Mouse (Mus musculus) MEL (cell line): ENCODE results near the gene Taf11.

Experiments used
- CHD2 ChIP-seq: IDR thresholded peaks from 2 replicates; pipeline ENCODE4 v1.6.1; 2011; ENCODE audit warnings: low read length, improper control_type of control experiment
- CTCF ChIP-seq, 3 experiments: IDR thresholded peaks in 2 of 3; conservative IDR thresholded peaks in 1 of 3; 2 replicates each; pipeline ENCODE4 v1.5.1; 2011 to 2012; ENCODE audit warnings: low read length in 3 of 3, low read depth in 2 of 3, mild to moderate bottlenecking in 2 of 3, improper control_type of control experiment in 1 of 3, inconsistent platforms in 1 of 3, mixed read lengths in 1 of 3, moderate library complexity in 1 of 3; ENCODE audit not compliant: control insufficient read depth in 1 of 3, insufficient read depth in 1 of 3, poor library complexity in 1 of 3, severe bottlenecking in 1 of 3
- ELF1 ChIP-seq: IDR thresholded peaks from 2 replicates; pipeline ENCODE4 v1.6.1; 2014; ENCODE audit warnings: low read depth, mild to moderate bottlenecking, inconsistent platforms, low read length, improper control_type of control experiment, moderate library complexity
- ETS1 ChIP-seq: IDR thresholded peaks from 2 replicates; pipeline ENCODE4 v1.6.1; 2012; ENCODE audit warnings: low read depth, mild to moderate bottlenecking, inconsistent platforms, low read length, improper control_type of control experiment, moderate library complexity
- GATA1 ChIP-seq: IDR thresholded peaks from 2 replicates; pipeline ENCODE4 v1.6.1; 2011; ENCODE audit warnings: low read depth, low read length, improper control_type of control experiment
- JUND ChIP-seq: IDR thresholded peaks from 2 replicates; pipeline ENCODE4 v1.6.1; 2011; ENCODE audit warnings: low read depth, mild to moderate bottlenecking, improper control_type of control experiment, low read length
- MAFK ChIP-seq: IDR thresholded peaks from 2 replicates; pipeline ENCODE4 v1.6.1; 2011; ENCODE audit warnings: low read depth, mild to moderate bottlenecking, low read length, improper control_type of control experiment, borderline replicate concordance
- NRF1 ChIP-seq: IDR thresholded peaks from 2 replicates; pipeline ENCODE4 v1.6.1; 2014; ENCODE audit warnings: low read depth, mild to moderate bottlenecking, inconsistent platforms, low read length, improper control_type of control experiment, moderate library complexity; ENCODE audit not compliant: poor library complexity, insufficient read depth, severe bottlenecking
- POLR2A ChIP-seq, 2 experiments: IDR thresholded peaks; 2 replicates each; pipeline ENCODE4 v1.6.1; 2011 to 2012; ENCODE audit warnings: low read length in 2 of 2, mild to moderate bottlenecking in 2 of 2, control low read depth in 1 of 2, improper control_type of control experiment in 1 of 2, low read depth in 1 of 2, moderate library complexity in 1 of 2; ENCODE audit not compliant: control insufficient read depth in 1 of 2, insufficient read depth in 1 of 2, poor library complexity in 1 of 2
- POLR2AphosphoS2 ChIP-seq: IDR thresholded peaks from 2 replicates; pipeline ENCODE4 v1.6.1; 2011; ENCODE audit warnings: low read length, improper control_type of control experiment
- SIN3A ChIP-seq: IDR thresholded peaks from 2 replicates; pipeline ENCODE4 v1.6.1; 2012; ENCODE audit warnings: low read length, improper control_type of control experiment, inconsistent platforms
- TAL1 ChIP-seq: IDR thresholded peaks from 2 replicates; pipeline ENCODE4 v1.6.1; 2012; ENCODE audit warnings: mild to moderate bottlenecking, inconsistent platforms, low read length, moderate library complexity, mixed read lengths
- TBP ChIP-seq: IDR thresholded peaks from 2 replicates; pipeline ENCODE4 v1.8.0; 2011; ENCODE audit warnings: low read depth, low read length, improper control_type of control experiment

GRCm38 (mm10) chr17:27937054-27937615 is 27.5 kb upstream of the Taf11 start:
- TF ChIP-seq MAFK = no peak
- TF ChIP-seq CHD2 = no peak
- TF ChIP-seq ELF1 = no peak
- no peak for TF ChIP-seq GATA1
- no peak for TF ChIP-seq SIN3A
- no peak for TF ChIP-seq NRF1
- TF ChIP-seq TAL1 = no peak
- TF ChIP-seq CTCF (IDR thresholded peaks at IDR 0.05 in 2 of 3, conservative IDR thresholded peaks at IDR 0.05 in 1 of 3; ENCODE audit: control insufficient read depth in 1 of 3, insufficient read depth in 1 of 3, low read depth in 2 of 3, low read length in 3 of 3, poor library complexity in 1 of 3, severe bottlenecking in 1 of 3) = no peak
- no peak for TF ChIP-seq ETS1
- no peak for TF ChIP-seq TBP
- TF ChIP-seq POLR2A (IDR thresholded peaks at IDR 0.05; ENCODE audit: control insufficient read depth in 1 of 2, insufficient read depth in 1 of 2, low read depth in 1 of 2, low read length in 2 of 2, poor library complexity in 1 of 2) = no peak
- no peak for TF ChIP-seq POLR2AphosphoS2
- TF ChIP-seq JUND = no peak
